Mouse (Mus musculus): ENCODE results near the gene Msx2.

GRCm38 (mm10) chr13:53419681-53420080 lies 53.2 kb downstream of the Msx2 start:
- no peak for TF ChIP-seq CTCF (IDR thresholded peaks at IDR 0.05; ENCODE audit: low read depth)
- TF ChIP-seq EP300 (IDR thresholded peaks at IDR 0.05; ENCODE audit: low read depth): no peak
